Mouse (Mus musculus) myocyte (in vitro differentiated cells): ENCODE measurements at regions not wholly inside any gene's neighbourhood (a gene's known extent, or its start where the extent isn't known, plus 50 kb on each side); places are given as distances from the start of the nearest gene placed in this dataset.

Experiments used
- CEBPB ChIP-seq: IDR thresholded peaks from 2 replicates; pipeline ENCODE4 v1.6.1; 2011; ENCODE audit warnings: mild to moderate bottlenecking, moderate library complexity; ENCODE audit not compliant: poor library complexity, insufficient read depth, severe bottlenecking
- E2F4 ChIP-seq: IDR thresholded peaks from one replicate; pipeline ENCODE4 v1.6.1; 2011; ENCODE audit warnings: mild to moderate bottlenecking, control low read depth, moderate library complexity; ENCODE audit not compliant: insufficient read depth
- MAX ChIP-seq: IDR thresholded peaks from one replicate; pipeline ENCODE4 v1.6.1; 2011; ENCODE audit warnings: low read depth, mild to moderate bottlenecking, control low read depth
- MYOD1 ChIP-seq, 3 experiments: IDR thresholded peaks; one replicate each; pipeline ENCODE4 v1.6.1; 2011; ENCODE audit warnings: control low read depth in 2 of 3, low read depth in 2 of 3, mild to moderate bottlenecking in 2 of 3, moderate library complexity in 1 of 3; ENCODE audit not compliant: insufficient read length in 2 of 3, control insufficient read depth in 1 of 3
- POLR2A ChIP-seq: IDR thresholded peaks from one replicate; pipeline ENCODE4 v1.6.1; 2011; ENCODE audit warnings: low read depth, mild to moderate bottlenecking, control low read depth, moderate library complexity; ENCODE audit not compliant: insufficient read length
- POLR2AphosphoS2 ChIP-seq: IDR thresholded peaks from one replicate; pipeline ENCODE4 v1.6.1; 2011; ENCODE audit warnings: low read depth, control low read depth; ENCODE audit not compliant: insufficient read length
- TCF12 ChIP-seq: IDR thresholded peaks from one replicate; pipeline ENCODE4 v1.6.1; 2011; ENCODE audit warnings: mild to moderate bottlenecking, control low read depth; ENCODE audit not compliant: poor library complexity, insufficient read depth, severe bottlenecking
- USF1 ChIP-seq: IDR thresholded peaks from one replicate; pipeline ENCODE4 v1.6.1; 2011; ENCODE audit warnings: low read depth, mild to moderate bottlenecking, control low read depth, moderate library complexity

DNA sequence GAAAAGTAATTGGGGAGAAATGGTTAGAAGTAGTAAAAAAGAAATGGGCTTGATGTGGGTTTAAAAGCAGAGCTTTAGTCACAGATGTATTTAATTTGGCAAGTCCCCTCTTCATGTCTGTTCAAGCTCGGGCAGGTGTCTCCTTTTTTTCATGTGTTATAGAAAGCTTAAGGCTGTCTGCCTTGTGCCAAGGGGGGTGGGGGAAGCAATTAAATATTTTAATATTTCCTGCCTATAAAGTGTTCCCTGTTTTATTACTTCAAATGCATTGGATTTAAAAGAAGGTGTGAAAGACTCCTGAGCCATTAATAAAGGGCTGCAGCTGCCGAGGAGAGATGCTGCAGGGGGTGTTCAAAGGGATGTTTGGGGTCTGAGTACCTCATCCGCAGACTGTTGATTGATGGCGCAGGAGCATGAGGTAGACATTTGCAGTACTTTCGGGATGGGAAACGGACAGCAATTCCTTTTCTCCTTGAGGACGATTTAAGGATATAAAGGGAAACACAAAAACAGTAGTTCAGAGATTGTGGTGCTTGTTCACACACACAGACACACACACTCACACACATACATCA, 127.7 kb downstream of the Dusp6 start:
- TF ChIP-seq POLR2A: no peak
- TF ChIP-seq MYOD1 (IDR thresholded peaks at IDR 0.05; ENCODE audit: control insufficient read depth in 1 of 3, insufficient read length in 2 of 3, low read depth in 2 of 3): no peak
- no peak for TF ChIP-seq POLR2AphosphoS2
- TF ChIP-seq E2F4: no peak
- no peak for TF ChIP-seq TCF12
- no peak for TF ChIP-seq USF1
- no peak for TF ChIP-seq MAX
- no peak for TF ChIP-seq CEBPB
